Mouse (Mus musculus) kidney, adult 8-10 months (tissue): ENCODE measurements around the gene Dgkq.

Experiments
- DNase-seq, 2 experiments: peaks; one replicate each; pipeline ENCODE4 v3.0.0; 2022

Gene Dgkq

DNA sequence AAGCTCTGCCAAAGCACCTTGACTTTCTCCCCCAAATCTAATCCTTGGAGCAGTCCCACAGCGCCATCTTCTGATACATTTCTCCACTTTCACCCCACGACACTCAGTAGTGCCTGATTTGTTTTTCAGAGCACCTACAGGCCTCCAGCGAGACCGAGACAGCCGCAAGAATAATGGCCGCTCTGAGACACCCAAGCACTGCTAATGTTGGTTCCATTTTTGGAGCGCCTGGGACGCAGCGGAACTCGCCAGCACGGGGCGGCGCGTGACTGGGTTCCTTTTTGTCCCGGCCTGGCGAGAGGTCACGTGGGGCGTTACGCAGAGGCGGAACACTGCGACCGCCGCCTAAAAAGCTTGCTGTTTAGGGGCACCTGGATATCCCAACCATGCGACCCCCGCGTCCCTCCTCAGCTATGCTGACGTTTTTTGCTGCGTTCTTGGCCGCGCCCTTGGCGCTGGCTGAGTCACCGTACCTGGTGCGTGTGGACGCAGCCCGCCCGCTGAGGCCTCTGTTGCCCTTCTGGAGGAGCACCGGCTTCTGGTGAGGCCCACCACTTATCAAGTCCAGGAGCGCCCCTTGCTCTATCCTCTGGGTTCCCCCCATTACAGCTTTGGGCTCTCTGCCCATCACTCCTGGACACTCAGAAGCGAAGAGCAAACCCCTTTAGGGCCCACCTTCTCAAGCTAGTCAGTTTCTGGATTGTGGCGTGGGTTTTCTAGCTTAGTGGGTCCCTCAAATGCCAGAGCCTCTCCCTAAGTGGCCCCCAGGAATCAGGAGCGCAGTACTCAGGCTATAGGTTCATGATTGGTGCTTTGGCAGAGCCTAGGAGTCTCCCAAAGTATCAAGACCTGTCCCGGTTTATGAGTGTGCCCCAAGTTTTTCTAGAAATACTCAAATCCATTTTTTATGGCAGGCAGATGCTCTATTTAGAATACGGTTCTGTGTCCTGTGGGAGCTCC is at the start of gene Dgkq:
TSS of gene Dgkq (minus strand) at position 696 of the 960 bp plus-strand sequence.
- peak; percentile 88 to 92 for DNase-seq

GRCm38 (mm10) chr5:108718051-108718450 is 48.6 kb upstream of the Dgkq start:
- DNase-seq, result no peak

- DNase-seq, result no peak
These were observed 46.5 kb upstream of the Dgkq start for GRCm38 (mm10) chr5:108715974-108716373.

- DNase-seq, result no peak
These were observed 44.7 kb upstream of the Dgkq start for GRCm38 (mm10) chr5:108714149-108714548.

- DNase-seq, result no peak
These were observed 44.2 kb upstream of the Dgkq start for GRCm38 (mm10) chr5:108713691-108714090.

- no peak for DNase-seq
These were observed 43.6 kb upstream of the Dgkq start for GRCm38 (mm10) chr5:108713096-108713495.

GRCm38 (mm10) chr5:108711968-108712367 is 42.5 kb upstream of the Dgkq start:
- no peak for DNase-seq

GRCm38 (mm10) chr5:108708981-108709731 is 39.7 kb upstream of the Dgkq start:
- no peak for DNase-seq

- peak; percentile 71 to 85 for DNase-seq
These were observed 38.9 kb upstream of the Dgkq start for GRCm38 (mm10) chr5:108708419-108708818.

- no peak for DNase-seq
These were observed 38.3 kb upstream of the Dgkq start for GRCm38 (mm10) chr5:108707758-108708157.

GRCm38 (mm10) chr5:108703754-108704626 is 34.5 kb upstream of the Dgkq start:
- DNase-seq, result no peak

- no peak for DNase-seq
These were observed 32.0 kb upstream of the Dgkq start for GRCm38 (mm10) chr5:108701341-108702021.

- no peak for DNase-seq
These were observed 30.9 kb upstream of the Dgkq start for GRCm38 (mm10) chr5:108700346-108700745.

- no peak for DNase-seq
These were observed 27.9 kb upstream of the Dgkq start for GRCm38 (mm10) chr5:108697341-108697753.

GRCm38 (mm10) chr5:108696542-108696941 is 27.1 kb upstream of the Dgkq start:
- no peak for DNase-seq

- no peak for DNase-seq
These were observed 26.4 kb upstream of the Dgkq start for GRCm38 (mm10) chr5:108695861-108696260.

GRCm38 (mm10) chr5:108694352-108695261 is 25.1 kb upstream of the Dgkq start:
- DNase-seq, result peak; percentile 61 to 62

- DNase-seq, result peak; percentile 81 to 83
These were observed 24.4 kb upstream of the Dgkq start for GRCm38 (mm10) chr5:108693872-108694288.

DNA sequence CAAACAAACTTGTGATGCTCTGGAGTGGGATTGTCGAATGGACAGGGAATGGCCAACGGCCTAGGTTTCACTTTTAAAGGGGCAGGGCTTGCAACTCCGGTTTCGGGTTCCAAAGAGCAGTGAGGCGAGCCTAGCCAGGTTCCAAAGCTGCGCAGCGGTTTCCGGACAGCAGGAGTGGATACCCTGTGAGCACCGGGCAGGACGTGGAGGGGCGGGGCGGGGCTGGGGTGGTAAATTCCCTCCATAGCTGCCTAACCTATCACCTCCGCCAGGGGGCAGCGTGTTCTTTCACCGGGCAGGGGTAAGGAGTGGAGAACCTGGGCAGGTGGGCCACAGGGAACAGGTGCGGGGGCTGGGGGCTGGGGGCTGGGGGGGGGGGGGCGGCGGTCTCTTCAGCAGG is 22.8 kb upstream of the Dgkq start, which contains the start of gene Fgfrl1:
TSS of gene Fgfrl1 (plus strand) at position 112 of the 400 bp plus-strand sequence.
- DNase-seq, result peak; percentile 68 to 78

DNA sequence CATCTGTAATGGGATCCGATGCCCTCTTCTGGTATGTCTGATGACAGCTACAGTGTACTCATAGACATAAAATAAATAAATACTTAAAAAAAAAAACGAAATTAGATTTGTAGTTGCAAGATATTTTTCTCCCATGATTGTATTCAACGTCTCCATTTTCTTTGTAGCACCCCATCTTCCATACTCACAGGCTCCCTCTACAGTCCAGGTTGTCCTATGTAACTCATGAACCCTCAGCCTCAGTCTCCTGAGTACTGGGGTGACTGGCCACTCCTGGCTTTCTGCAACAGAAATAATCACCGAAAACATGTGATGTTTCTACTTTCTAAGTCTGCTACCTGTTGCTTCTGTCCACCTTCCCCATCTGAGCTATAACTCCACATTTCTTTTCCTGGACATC is 21.7 kb upstream of the Dgkq start:
- DNase-seq, result no peak

- no peak for DNase-seq
These were observed 19.6 kb upstream of the Dgkq start for GRCm38 (mm10) chr5:108689091-108689490.
